Mouse (Mus musculus) liver, adult 2 months (tissue): ENCODE data around the gene Glod4.

Experiments
- CTCF ChIP-seq: fragments of 200-500 bp; IDR thresholded peaks from 2 replicates; pipeline ENCODE4 v1.5.1; 2011; ENCODE audit warnings: low read depth, low read length, control low read depth
- POLR2A ChIP-seq: fragments of 200-500 bp; IDR thresholded peaks from 2 replicates; pipeline ENCODE4 v1.6.1; 2011; ENCODE audit warnings: low read length, control low read depth; ENCODE audit not compliant: insufficient read depth; ENCODE audit errors: extremely low read depth

DNA sequence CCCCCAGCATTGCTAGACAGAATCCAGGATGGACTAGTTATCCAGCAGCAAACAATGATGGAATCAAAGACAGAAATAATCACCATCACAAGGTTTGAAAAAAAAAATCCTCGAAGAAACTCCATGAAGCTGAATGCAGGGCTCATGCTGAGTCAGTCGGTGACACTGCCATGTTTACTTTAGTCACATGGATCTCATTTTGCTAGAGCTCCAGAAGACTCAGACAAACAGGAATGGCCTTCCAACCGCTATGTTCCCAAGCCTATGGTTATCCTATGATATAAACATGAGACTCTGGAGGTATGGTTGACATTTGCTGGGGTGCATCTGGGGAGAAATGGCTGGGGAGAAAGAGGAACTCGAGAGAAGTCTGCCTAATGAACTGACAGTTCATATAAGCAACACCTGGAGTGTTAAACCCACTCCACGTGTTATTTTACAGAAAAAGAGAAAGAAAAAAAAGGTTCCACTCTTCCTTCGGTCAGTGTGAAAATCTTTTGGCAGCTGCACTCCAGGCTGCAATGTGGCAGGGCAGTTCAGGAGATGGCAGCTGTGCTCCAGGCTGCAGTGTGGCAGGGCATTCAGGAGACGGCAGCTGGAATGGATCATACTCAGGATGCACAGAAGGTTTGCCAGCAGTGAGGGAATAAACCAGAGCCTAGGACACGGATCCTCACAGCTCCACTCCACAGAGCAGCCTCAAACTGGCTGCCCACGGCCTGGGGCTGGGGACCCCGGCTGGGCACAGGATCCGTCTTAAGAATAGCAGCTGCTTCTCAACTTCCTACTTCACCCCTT is 169.0 kb downstream of the Glod4 start:
- no peak for TF ChIP-seq CTCF
- no peak for TF ChIP-seq POLR2A
